ENCODE assay signal across 15 mouse cellular contexts in the genomic region with DNA sequence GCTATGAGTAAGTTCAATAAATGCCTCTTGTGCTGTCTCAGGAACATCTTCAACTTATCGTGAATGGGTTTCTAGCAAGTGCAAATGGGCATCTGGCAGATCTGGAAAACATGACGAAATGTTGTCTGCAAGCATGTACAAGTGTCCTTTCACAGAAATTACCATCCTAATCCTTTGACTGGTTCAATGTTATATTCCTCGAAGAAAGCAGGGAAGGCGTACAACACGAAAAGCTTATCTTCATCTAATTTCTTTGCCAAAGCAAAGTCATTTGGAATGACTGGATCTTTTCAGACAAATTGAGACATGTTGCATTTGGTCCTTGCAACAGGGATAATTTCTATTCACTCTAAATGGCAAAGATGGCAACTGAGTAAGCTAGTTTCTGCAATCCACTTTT.
"Had no signal": no experiment of that assay in that cellular context is flagged by ENCODE, and none has a peak within 500 bp of the region (broad histone marks: within the 10 kb centered on the region; RNA-seq: fewer than 3 reads in every experiment).

No protein-coding gene starts in this region.

- H3K4me2 ChIP-seq: neural tube, embryonic 15.5 days; stomach, embryonic 15.5 days had no signal

- H3K9me3 ChIP-seq: neural tube, embryonic 15.5 days; stomach, embryonic 15.5 days had no signal

- H3K27ac ChIP-seq: neural tube, embryonic 15.5 days; stomach, embryonic 15.5 days; stomach, postnatal 0 days had no signal

- H3K9ac ChIP-seq: neural tube, embryonic 15.5 days; stomach, embryonic 15.5 days had no signal

- H3K27me3 ChIP-seq: neural tube, embryonic 15.5 days; stomach, embryonic 15.5 days had no signal

- H3K4me3 ChIP-seq: neural tube, embryonic 15.5 days; stomach, embryonic 15.5 days had no signal

- DNase-seq: retina, postnatal 1 day; right cerebral cortex, adult 18-20 months; right cerebral cortex, postnatal 14 days; right cerebral cortex, postnatal 25 days; right cerebral cortex, postnatal 4 days; spleen, adult 18-20 months; thymus, adult 18-20 months; thymus, adult 2 months; thymus, postnatal 14 days; thymus, postnatal 25 days; thymus, postnatal 36 days; thymus, postnatal 4 days had no signal
